Mouse (Mus musculus): ENCODE results near the gene Iars2.

DNA sequence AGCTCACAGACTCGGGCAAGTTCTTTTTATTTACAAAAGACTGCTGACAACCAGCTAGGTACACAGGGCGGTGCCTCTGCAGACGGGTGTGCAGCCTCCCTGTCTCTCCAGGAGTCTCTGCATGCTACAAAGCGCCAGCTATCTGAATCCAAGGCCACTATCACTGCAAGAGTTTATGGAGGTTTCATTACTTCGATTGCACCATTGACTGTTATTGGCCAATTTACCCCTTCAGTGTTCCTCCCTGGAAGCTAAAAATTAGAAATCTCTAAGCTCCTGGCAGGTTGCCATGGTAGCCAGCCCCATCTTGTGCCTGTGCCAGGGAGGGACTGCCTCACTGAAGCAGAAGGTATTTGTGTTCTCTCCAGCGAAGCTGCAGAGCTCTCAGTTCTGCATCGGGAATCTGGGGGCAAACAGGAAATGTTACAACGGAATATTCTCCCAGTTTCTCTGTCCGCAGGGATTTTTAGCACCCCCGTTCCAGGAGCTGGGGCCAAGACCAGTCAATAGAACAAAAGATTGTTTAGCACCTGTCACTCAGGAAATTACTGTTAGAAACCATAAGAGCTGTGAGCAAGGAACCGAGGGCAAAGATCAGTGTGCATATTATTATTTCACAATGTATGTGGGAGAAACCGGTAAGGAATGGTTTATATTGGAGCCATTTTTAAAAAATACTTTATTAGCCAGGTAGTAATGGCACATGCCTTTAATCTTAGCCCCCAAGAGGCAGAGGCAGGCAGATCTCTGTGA is 75.9 kb downstream of the Iars2 start:
- TF ChIP-seq HCFC1 (IDR thresholded peaks at IDR 0.05; ENCODE audit: low read depth, low read length) (no peak), CTCF (IDR thresholded peaks at IDR 0.05 in 2 of 3, conservative IDR thresholded peaks at IDR 0.05 in 1 of 3; ENCODE audit: control insufficient read depth in 1 of 3, insufficient read depth in 1 of 3, low read depth in 2 of 3, low read length in 3 of 3, poor library complexity in 1 of 3, severe bottlenecking in 1 of 3) (no peak), ELF1 (IDR thresholded peaks at IDR 0.05; ENCODE audit: low read depth, low read length) (no peak), MAX (IDR thresholded peaks at IDR 0.05; ENCODE audit: low read length) (no peak), RAD21 (IDR thresholded peaks at IDR 0.05; ENCODE audit: low read depth, low read length) (no peak), POLR2A (IDR thresholded peaks at IDR 0.05; ENCODE audit: control insufficient read depth in 1 of 2, insufficient read depth in 1 of 2, low read depth in 1 of 2, low read length in 2 of 2, poor library complexity in 1 of 2) (no peak), E2F4 (IDR thresholded peaks at IDR 0.05; ENCODE audit: borderline replicate concordance, low read depth, low read length) (no peak), ZC3H11A (IDR thresholded peaks at IDR 0.05; ENCODE audit: low read depth, low read length) (no peak), ZMIZ1 (IDR thresholded peaks at IDR 0.05; ENCODE audit: low read depth, low read length) (no peak), USF1 (IDR thresholded peaks at IDR 0.05; ENCODE audit: low read depth, low read length) (no peak), SMC3 (IDR thresholded peaks at IDR 0.05; ENCODE audit: low read depth, low read length) (no peak), MAFK (IDR thresholded peaks at IDR 0.05; ENCODE audit: borderline replicate concordance, low read depth, low read length) (no peak), MYB (IDR thresholded peaks at IDR 0.05; ENCODE audit: low read depth, low read length) (no peak), MYC (IDR thresholded peaks at IDR 0.05; ENCODE audit: low read depth, low read length) (no peak)

All from MEL (cell line).